31 mouse cellular contexts compared by ENCODE assay signal in the genomic region with DNA sequence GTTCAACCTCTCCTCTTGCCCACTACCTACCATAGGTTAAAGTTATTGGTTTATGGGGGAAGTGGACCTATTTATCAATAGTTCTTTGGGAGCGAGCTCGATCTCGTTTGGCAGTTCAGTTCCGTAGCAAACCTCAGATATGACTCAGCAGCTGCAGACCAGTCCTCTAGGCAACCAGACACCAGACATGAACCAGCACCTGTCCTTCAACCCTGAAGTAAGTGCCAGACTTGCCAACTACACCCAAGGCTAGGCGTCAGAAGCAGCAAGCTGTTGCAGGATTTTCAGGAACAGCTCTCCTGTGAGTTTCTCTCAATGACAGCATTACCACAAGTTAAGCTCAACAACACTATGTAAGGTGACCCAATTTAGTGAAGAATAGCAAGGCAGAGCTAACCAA. TPM values are rescaled to one million over a fixed set of nuclear protein-coding genes. Genes with fewer than 3 reads are reported as not detected.
DNase-seq lines count a peak whose midpoint lies in the region; ATAC-seq and TF ChIP-seq lines count a peak whose summit lies in the region.
"Had no signal": no experiment of that assay in that cellular context is flagged by ENCODE, and none has a peak within 500 bp of the region (broad histone marks: within the 10 kb centered on the region; RNA-seq: fewer than 3 reads in every experiment).

No protein-coding gene starts in this region.

- 0 out of 2 replicates have a peak, but pooled peaks have one; percentile 27 for ATAC-seq in forebrain, embryonic 13.5 days
- ATAC-seq in forebrain, embryonic 15.5 days (replicated peaks): no peak
- ATAC-seq in heart, embryonic 12.5 days (ENCODE audit: insufficient number of reproducible peaks, low FRiP score): no peak
- ATAC-seq: CD4-positive, CD25-positive, alpha-beta regulatory T cell, adult 4 months; forebrain, embryonic 16.5 days; hindbrain, embryonic 16.5 days; intestine, embryonic 15.5 days had no signal

- intact Hi-C loops in gastrocnemius, adult 2 months (cut with DNase I): no loop called here

- no peaks in the 10 kb centered on the region for H3K4me1 ChIP-seq in forebrain, embryonic 13.5 days
- no peaks in the 10 kb centered on the region for H3K4me1 ChIP-seq in forebrain, embryonic 15.5 days
- peaks cover 5% of the 10 kb centered on the region for H3K4me1 ChIP-seq in heart, embryonic 12.5 days (replicated peaks)
- H3K4me1 ChIP-seq: embryonic facial prominence, embryonic 15.5 days; heart, embryonic 15.5 days; hindbrain, embryonic 10.5 days; hindbrain, embryonic 13.5 days; intestine, embryonic 15.5 days had no signal

- peak; percentile 43 for DNase-seq in gastrocnemius, adult 2 months
- no peak for DNase-seq in gastrocnemius, postnatal 4 days (ENCODE audit: low spot score in 2 of 2)
- DNase-seq: adrenal gland, adult 2 months; adrenal gland, postnatal 14 days; B cell, adult 2 months; cerebellum, adult 11-12 months; cerebellum, adult 8-10 months; cerebellum, postnatal 10 days; cerebellum, postnatal 36 days; embryo, embryonic 11 days; heart, adult 11 months; heart, postnatal 10 days; heart, postnatal 36 days; kidney, adult 11 months; kidney, adult 8-10 months had no signal

- H3K4me3 ChIP-seq in forebrain, embryonic 13.5 days: no peak overlapping the region
- no peak overlapping the region for H3K4me3 ChIP-seq in forebrain, embryonic 15.5 days
- peak overlapping the region; percentile 50 for H3K4me3 ChIP-seq in gastrocnemius, adult 2 months
- H3K4me3 ChIP-seq in C2C12 (ENCODE audit: insufficient read depth, poor library complexity, severe bottlenecking): no peak overlapping the region
- no peak overlapping the region for H3K4me3 ChIP-seq in myocyte
- H3K4me3 ChIP-seq in heart, embryonic 12.5 days: no peak overlapping the region
- H3K4me3 ChIP-seq: embryonic facial prominence, embryonic 15.5 days; heart, embryonic 15.5 days; hindbrain, embryonic 10.5 days; hindbrain, embryonic 13.5 days; intestine, embryonic 15.5 days had no signal

- H3K79me3 ChIP-seq in C2C12 (ENCODE audit: low read depth): no peaks in the 10 kb centered on the region

- H3K9me3 ChIP-seq in forebrain, embryonic 13.5 days (replicated peaks): no peaks in the 10 kb centered on the region
- H3K9me3 ChIP-seq in forebrain, embryonic 15.5 days: no peaks in the 10 kb centered on the region
- peaks cover 5% of the 10 kb centered on the region; the same call in 1 of the 2 replicates for H3K9me3 ChIP-seq in heart, embryonic 12.5 days (replicated peaks)
- H3K9me3 ChIP-seq: embryonic facial prominence, embryonic 15.5 days; heart, embryonic 15.5 days; hindbrain, embryonic 10.5 days; hindbrain, embryonic 13.5 days; intestine, embryonic 15.5 days had no signal

- H3K9ac ChIP-seq in forebrain, embryonic 13.5 days: no peak overlapping the region
- no peak overlapping the region for H3K9ac ChIP-seq in forebrain, embryonic 15.5 days (replicated peaks)
- no peak overlapping the region for H3K9ac ChIP-seq in heart, embryonic 12.5 days
- H3K9ac ChIP-seq: embryonic facial prominence, embryonic 15.5 days; heart, embryonic 15.5 days; hindbrain, embryonic 13.5 days; intestine, embryonic 15.5 days had no signal

- no peak overlapping the region for H3K27ac ChIP-seq in forebrain, embryonic 13.5 days
- H3K27ac ChIP-seq in forebrain, embryonic 15.5 days (replicated peaks): no peak overlapping the region
- peak overlapping the region; percentile 73 for H3K27ac ChIP-seq in gastrocnemius, adult 2 months
- no peak overlapping the region for H3K27ac ChIP-seq in heart, embryonic 12.5 days (ENCODE audit: poor library complexity, severe bottlenecking)
- H3K27ac ChIP-seq: embryonic facial prominence, embryonic 15.5 days; heart, embryonic 15.5 days; hindbrain, embryonic 10.5 days; hindbrain, embryonic 13.5 days; intestine, embryonic 15.5 days had no signal

- no peaks in the 10 kb centered on the region for H3K36me3 ChIP-seq in forebrain, embryonic 13.5 days (ENCODE audit: poor library complexity, severe bottlenecking)
- no peaks in the 10 kb centered on the region for H3K36me3 ChIP-seq in forebrain, embryonic 15.5 days
- no peaks in the 10 kb centered on the region for H3K36me3 ChIP-seq in C2C12 (ENCODE audit: control insufficient read depth, insufficient read depth)
- no peaks in the 10 kb centered on the region for H3K36me3 ChIP-seq in myocyte (ENCODE audit: control insufficient read depth, insufficient read depth)
- no peaks in the 10 kb centered on the region for H3K36me3 ChIP-seq in heart, embryonic 12.5 days
- H3K36me3 ChIP-seq: embryonic facial prominence, embryonic 15.5 days; heart, embryonic 15.5 days; hindbrain, embryonic 10.5 days; hindbrain, embryonic 13.5 days; intestine, embryonic 15.5 days had no signal

- TF ChIP-seq POLR2A in myocyte (IDR thresholded peaks at IDR 0.05; ENCODE audit: insufficient read length, low read depth): no peak

- no peak for TF ChIP-seq CTCF in gastrocnemius, adult 2 months (IDR thresholded peaks at IDR 0.05)
- no peak for TF ChIP-seq CTCF in C2C12 (IDR thresholded peaks at IDR 0.05; ENCODE audit: control insufficient read depth, insufficient read depth, insufficient read length)

- H3K4me2 ChIP-seq in forebrain, embryonic 13.5 days: no peak overlapping the region
- no peak overlapping the region for H3K4me2 ChIP-seq in forebrain, embryonic 15.5 days (replicated peaks)
- peak overlapping the region; percentile 31 for H3K4me2 ChIP-seq in myocyte (ENCODE audit: low read depth)
- H3K4me2 ChIP-seq in heart, embryonic 12.5 days: no peak overlapping the region
- H3K4me2 ChIP-seq: embryonic facial prominence, embryonic 15.5 days; heart, embryonic 11.5 days; heart, embryonic 15.5 days; hindbrain, embryonic 13.5 days; intestine, embryonic 15.5 days had no signal

- 90% methylated on average over 5 of the region's 5 CpGs for WGBS in forebrain, embryonic 13.5 days
- 84% methylated on average over 5 of the region's 5 CpGs for WGBS in forebrain, embryonic 15.5 days
- WGBS in heart, embryonic 12.5 days: 62% methylated on average over 5 of the region's 5 CpGs

- no peaks in the 10 kb centered on the region for H3K79me2 ChIP-seq in C2C12 (ENCODE audit: control insufficient read depth, insufficient read depth)
- H3K79me2 ChIP-seq in myocyte (ENCODE audit: control insufficient read depth, insufficient read depth): no peaks in the 10 kb centered on the region

- H3K27me3 ChIP-seq in forebrain, embryonic 13.5 days: no peaks in the 10 kb centered on the region
- H3K27me3 ChIP-seq in forebrain, embryonic 15.5 days: no peaks in the 10 kb centered on the region
- H3K27me3 ChIP-seq in C2C12 (ENCODE audit: control insufficient read depth, insufficient read depth, insufficient read length) (no peaks in the 10 kb centered on the region), myocyte (ENCODE audit: control insufficient read depth, insufficient read depth, insufficient read length) (no peaks in the 10 kb centered on the region)
- no peaks in the 10 kb centered on the region for H3K27me3 ChIP-seq in heart, embryonic 12.5 days (replicated peaks)
- H3K27me3 ChIP-seq: embryonic facial prominence, embryonic 15.5 days; heart, embryonic 15.5 days; hindbrain, embryonic 13.5 days; intestine, embryonic 15.5 days had no signal

- H3ac ChIP-seq in C2C12 (ENCODE audit: control insufficient read depth, insufficient read length, low read depth) (no peak overlapping the region), myocyte (ENCODE audit: control insufficient read depth, insufficient read length) (no peak overlapping the region)

TF ChIP-seq in C2C12, 6 proteins besides CTCF, POLR2A, EP300 and RAD21:
- TF ChIP-seq CEBPB (IDR thresholded peaks at IDR 0.05; ENCODE audit: low read depth) (no peak), MYOD1 (IDR thresholded peaks at IDR 0.05; ENCODE audit: control insufficient read depth, insufficient read length, low read depth) (peak; percentile 62), MYOG (IDR thresholded peaks at IDR 0.05; ENCODE audit: control insufficient read depth, extremely low read depth, insufficient read length) (no peak), MAX (IDR thresholded peaks at IDR 0.05) (no peak)

TF ChIP-seq in myocyte, 11 proteins besides CTCF, POLR2A, EP300 and RAD21:
- TF ChIP-seq MAX (IDR thresholded peaks at IDR 0.05; ENCODE audit: low read depth) (no peak), REST (IDR thresholded peaks at IDR 0.05; ENCODE audit: insufficient read depth, insufficient read length) (no peak), MYOG (IDR thresholded peaks at IDR 0.05; ENCODE audit: control insufficient read depth in 1 of 3, insufficient read depth in 1 of 3, insufficient read length in 2 of 3, low read depth in 2 of 3) (peak; percentile 31 to 80 (median 66)), MYOD1 (IDR thresholded peaks at IDR 0.05; ENCODE audit: control insufficient read depth in 1 of 3, insufficient read length in 2 of 3, low read depth in 2 of 3) (peak; percentile 49 to 94 (median 93)), POLR2AphosphoS2 (IDR thresholded peaks at IDR 0.05; ENCODE audit: insufficient read length, low read depth) (no peak), TCF12 (IDR thresholded peaks at IDR 0.05; ENCODE audit: insufficient read depth, poor library complexity, severe bottlenecking) (peak; percentile 41), SRF (IDR thresholded peaks at IDR 0.05; ENCODE audit: control insufficient read depth, insufficient read length, low read depth) (no peak), E2F4 (IDR thresholded peaks at IDR 0.05; ENCODE audit: insufficient read depth) (no peak), CEBPB (IDR thresholded peaks at IDR 0.05; ENCODE audit: insufficient read depth, poor library complexity, severe bottlenecking) (no peak), USF1 (IDR thresholded peaks at IDR 0.05; ENCODE audit: low read depth) (no peak)

RNA-seq across cellular contexts. Expression of a gene that starts 53.3 kb away (rescaled TPM):
- polyA plus RNA-seq in forebrain, embryonic 13.5 days (2015; fragmentation: Nextera tagmentation; extraction: Ambion mirVana): 0.21 and 0.24 TPM in 2 replicates
- polyA plus RNA-seq in forebrain, embryonic 15.5 days (2015; fragmentation: Nextera tagmentation; extraction: Ambion mirVana): 0.05 and 0.17 TPM in 2 replicates
- 1,000 to 10,000 TPM; 1,230 to 1,409 TPM for total RNA-seq in gastrocnemius, adult 2 months (2021)
- total RNA-seq in gastrocnemius, postnatal 4 days (2021): 100 to 1,000 TPM; 630 to 697 TPM
- polyA plus RNA-seq in C2C12 (2012; fragmentation: generic; extraction: Trizol) (0.22 TPM), myocyte (2012; fragmentation: generic; extraction: Trizol) (10.8 TPM)
- polyA plus RNA-seq in heart, embryonic 12.5 days (2016; fragmentation: Nextera tagmentation; extraction: Ambion mirVana): 196 and 209 TPM in 2 replicates
- total RNA-seq: adrenal gland, adult 2 months; adrenal gland, postnatal 14 days; MEL had no signal
- polyA plus RNA-seq: adrenal gland, adult 2 months; CD4-positive, CD25-positive, alpha-beta regulatory T cell, adult 4 months; cortical plate, adult 2 months; hindbrain, embryonic 10.5 days; hindbrain, embryonic 16.5 days had no signal

Comparison
In these comparisons a context has a peak if more than half of its experiments do, and no peak if none do; other contexts are left out.
1. RNA of a gene that starts 53.3 kb away (polyA plus RNA-seq): 196 to 209 TPM in heart, embryonic 12.5 days; 10.8 TPM in myocyte (single experiment), 0.22 TPM in C2C12 (single experiment), 0.21 to 0.24 TPM in forebrain, embryonic 13.5 days and 0.05 to 0.17 TPM in forebrain, embryonic 15.5 days; every median in the first group is over 10 times any median in the second.